Mouse (Mus musculus) cerebellum, adult 2 months (tissue): ENCODE data around the gene Zbtb46. TPM values are rescaled to one million over a fixed set of nuclear protein-coding genes. Genes with fewer than 3 reads are reported as not detected.

ENCODE experiments used
- DNase-seq, 2 experiments: peaks; one replicate each; pipeline ENCODE4 v3.0.0; 2021
- H3K27ac ChIP-seq: fragments of 200-500 bp; 2 replicates; pipeline ENCODE4 v1.5.1; 2012; ENCODE audit warnings: low read length, control low read depth, inconsistent platforms; ENCODE audit not compliant: insufficient read depth
- H3K27me3 ChIP-seq: fragments of 200-500 bp; 2 replicates; pipeline ENCODE4 v1.6.1; 2012; ENCODE audit warnings: inconsistent platforms, mild to moderate bottlenecking, low read length, moderate library complexity; ENCODE audit not compliant: control insufficient read depth, insufficient read depth
- H3K4me1 ChIP-seq: fragments of 200-500 bp; 2 replicates; pipeline ENCODE4 v1.6.1; 2011; ENCODE audit warnings: low read length; ENCODE audit not compliant: control insufficient read depth, insufficient read depth
- H3K4me3 ChIP-seq: fragments of 200-500 bp; replicated peaks from 2 replicates; pipeline ENCODE3; 2011; ENCODE audit warnings: mild to moderate bottlenecking, low read depth, low read length, control low read depth; ENCODE audit not compliant: insufficient read depth
- CTCF ChIP-seq: fragments of 200-500 bp; IDR thresholded peaks from 2 replicates; pipeline ENCODE4 v1.5.1; 2011; ENCODE audit warnings: low read depth, mild to moderate bottlenecking, control low read depth, low read length, moderate library complexity, borderline replicate concordance; ENCODE audit not compliant: insufficient read depth
- POLR2A ChIP-seq: fragments of 200-500 bp; IDR thresholded peaks from 2 replicates; pipeline ENCODE4 v1.6.1; 2011; ENCODE audit warnings: low read length, control low read depth, borderline replicate concordance; ENCODE audit not compliant: insufficient read depth
- WGBS: fragments of 180-500 bp; shearing (Covaris S2); methylation state at CpG from one replicate; pipeline ENCODE4 v1.1.7; 2018; 5-methylcytosine and 5-hydroxymethylcytosine counted together
- polyA plus RNA-seq: library from polyadenylated mRNA; depleted of rRNA; stranded (reverse); fragments of >200 nt; gene quantifications from 2 replicates; pipeline ENCODE4 v1.2.3, GENCODE M21; 2012

The Zbtb46 gene
- polyA plus RNA-seq, 1 experiment = 31.9 TPM

- Histone ChIP-seq H3K27ac (no peak within 1 kb of the TSS), H3K27me3 (no peaks in the 10 kb centered on the region), H3K4me3 (no peak within 1 kb of the TSS), H3K4me1 (peaks cover 11% of the 10 kb centered on the region)
- WGBS = 74% methylated on average over 31 of the region's 31 CpGs
- no peak for DNase-seq
- TF ChIP-seq CTCF (no peak), POLR2A (no peak)
Measured at GRCm38 (mm10) chr2:181493156-181493927, 34.1 kb upstream of the Zbtb46 start, which contains the start of gene Abhd16b. TSS of gene Abhd16b (plus strand) at chr2:181493206.

GRCm38 (mm10) chr2:181492206-181492605 is 33.0 kb upstream of the Zbtb46 start:
- TF ChIP-seq POLR2A (no peak), CTCF (no peak)
- no peak overlapping the region for H3K4me3 ChIP-seq
- no peak for DNase-seq
- H3K27me3 ChIP-seq = no peaks in the 10 kb centered on the region
- 64% methylated on average over 3 of the region's 3 CpGs for WGBS
- peaks cover 11% of the 10 kb centered on the region for H3K4me1 ChIP-seq
- H3K27ac ChIP-seq = no peak overlapping the region

- no peak for DNase-seq
- 42% methylated on average over 7 of the region's 7 CpGs for WGBS
- TF ChIP-seq POLR2A (no peak), CTCF (no peak)
- Histone ChIP-seq H3K27me3 (no peaks in the 10 kb centered on the region), H3K4me1 (peaks cover 11% of the 10 kb centered on the region), H3K27ac (no peak overlapping the region), H3K4me3 (no peak overlapping the region)
Measured at GRCm38 (mm10) chr2:181491432-181492205, 32.4 kb upstream of the Zbtb46 start.

DNA sequence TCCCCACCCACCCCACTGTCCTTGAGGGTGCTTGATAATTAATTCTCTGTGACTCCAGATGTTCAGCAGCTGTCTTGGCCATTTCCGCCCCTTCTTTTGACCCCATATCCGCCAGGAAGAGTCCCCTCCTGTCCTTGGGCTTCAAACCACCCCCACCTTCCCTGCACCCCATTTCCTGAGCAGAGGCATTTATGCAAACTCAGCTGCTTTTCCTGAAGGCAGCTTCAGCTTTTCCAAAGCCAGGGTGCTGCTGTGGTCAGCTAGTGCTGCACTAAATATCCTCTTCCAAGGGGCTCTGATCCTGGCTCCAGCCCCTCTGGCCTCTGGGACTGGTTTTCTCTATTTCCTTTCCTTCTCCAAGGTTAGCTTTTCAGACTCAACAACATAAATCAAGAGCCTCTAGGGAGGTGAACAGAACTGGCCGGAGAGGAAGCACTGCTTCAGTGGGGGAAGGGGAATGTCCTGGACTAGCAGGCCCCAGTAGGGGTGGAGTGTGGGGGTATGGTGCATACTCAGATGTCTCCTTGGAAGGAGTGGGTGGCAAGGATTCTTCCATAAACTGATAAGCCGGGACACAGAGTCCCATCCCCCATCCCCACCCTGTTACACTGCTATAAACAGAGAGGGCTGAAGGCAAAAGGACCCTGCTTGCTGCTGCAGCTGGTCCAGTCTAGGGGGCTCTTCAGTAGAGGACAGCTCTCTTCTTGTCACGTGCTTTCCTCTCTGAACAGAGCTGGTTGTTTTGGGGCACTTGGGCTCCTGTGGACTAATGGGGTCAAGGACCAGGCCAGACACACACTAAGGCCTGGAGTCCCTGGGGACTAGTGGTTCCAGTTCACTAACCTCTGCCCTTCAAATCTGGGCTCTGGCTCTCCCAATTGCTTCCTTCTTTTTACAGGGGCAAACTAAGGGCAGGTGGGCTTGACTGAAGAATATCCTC is 28.4 kb upstream of the Zbtb46 start:
- H3K4me1 ChIP-seq = peaks cover 11% of the 10 kb centered on the region; the same call in 1 of the 2 replicates

GRCm38 (mm10) chr2:181485741-181486140 is 26.5 kb upstream of the Zbtb46 start:
- Histone ChIP-seq H3K27me3 (no peaks in the 10 kb centered on the region), H3K4me1 (peaks cover 11% of the 10 kb centered on the region; the same call in 1 of the 2 replicates), H3K4me3 (no peak overlapping the region), H3K27ac (no peak overlapping the region)
- DNase-seq = no peak
- 52% methylated on average over 1 of the region's 1 CpGs for WGBS
- no peak for TF ChIP-seq POLR2A
- TF ChIP-seq CTCF = no peak

More for the DNA sequence above, 28.4 kb upstream of the Zbtb46 start:
- WGBS = 56% methylated on average over 5 of the region's 5 CpGs
- H3K27ac ChIP-seq = no peak overlapping the region
- H3K27me3 ChIP-seq = no peaks in the 10 kb centered on the region
- H3K4me3 ChIP-seq = no peak overlapping the region
- TF ChIP-seq CTCF (no peak), POLR2A (no peak)
- no peak for DNase-seq

DNA sequence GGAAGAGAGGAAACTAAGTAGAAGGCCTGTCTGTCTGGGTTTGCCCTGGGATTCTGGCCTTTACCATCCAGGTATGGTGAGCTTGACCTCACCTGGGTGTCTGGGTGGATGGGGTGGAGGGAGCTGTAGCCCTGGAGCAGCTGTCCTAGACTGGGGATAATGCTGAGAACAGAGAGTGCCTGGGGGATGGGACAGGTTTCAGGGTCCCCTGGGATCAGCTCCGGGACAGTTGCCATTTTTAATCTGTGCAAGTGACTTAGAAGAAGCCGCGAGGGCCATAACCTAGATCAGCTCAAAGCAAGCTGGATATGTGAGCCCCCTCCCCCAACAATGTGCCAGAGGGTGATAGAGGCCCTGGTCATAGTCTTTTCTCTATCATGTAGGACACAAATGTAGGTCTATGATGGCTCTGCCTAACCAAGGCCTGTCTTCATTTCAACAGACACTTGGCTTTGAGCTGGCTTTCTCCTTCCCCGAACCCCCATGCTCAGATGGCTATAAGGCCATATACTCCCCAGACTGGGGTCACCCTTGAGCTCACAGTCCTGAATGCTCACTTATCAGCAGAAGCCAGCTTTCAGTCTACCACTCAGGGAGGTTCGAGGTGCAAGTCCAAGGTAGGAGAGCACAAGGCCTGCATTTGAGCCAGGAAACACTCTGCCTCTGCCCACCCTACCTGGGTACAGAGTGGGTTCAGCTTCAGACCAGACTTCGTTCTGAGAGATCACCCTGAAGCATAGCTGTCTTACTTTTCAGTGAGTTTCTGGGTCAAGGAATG is 25.4 kb upstream of the Zbtb46 start:
- no peak for DNase-seq
- TF ChIP-seq CTCF (no peak), POLR2A (no peak)
- no peak overlapping the region for H3K4me3 ChIP-seq
- H3K27me3 ChIP-seq = no peaks in the 10 kb centered on the region
- no peak overlapping the region for H3K27ac ChIP-seq
- WGBS = 58% methylated on average over 6 of the region's 6 CpGs
- H3K4me1 ChIP-seq = peaks cover 11% of the 10 kb centered on the region; the same call in 1 of the 2 replicates
